Mouse (Mus musculus) intestine, embryonic 16.5 days (tissue): Measurements from ENCODE around the gene Ttyh2. TPM values are rescaled to one million over a fixed set of nuclear protein-coding genes. Genes with fewer than 3 reads are reported as not detected.

Experiments
- ATAC-seq: fragments of 200-750 bp; cut with Nextera tagmentation; 2 replicates; pipeline ENCODE4 v1.8.0; 2017; ENCODE audit warnings: moderate TSS enrichment, moderate library complexity
- H3K27ac ChIP-seq: fragments of 300-500 bp; sonication (generic); 2 replicates; pipeline ENCODE4 v1.5.1; 2014; ENCODE audit warnings: mild to moderate bottlenecking, low read length
- H3K27me3 ChIP-seq: fragments of 300-500 bp; sonication (generic); replicated peaks from 2 replicates; pipeline ENCODE4 v1.6.1; 2014; ENCODE audit warnings: low read length, control low read depth, mixed read lengths; ENCODE audit not compliant: control insufficient read depth, insufficient read depth
- H3K36me3 ChIP-seq: fragments of 300-500 bp; sonication (generic); 2 replicates; pipeline ENCODE4 v1.6.1; 2014; ENCODE audit warnings: low read length, control low read depth; ENCODE audit not compliant: control insufficient read depth, insufficient read depth
- H3K4me1 ChIP-seq: fragments of 300-500 bp; sonication (generic); 2 replicates; pipeline ENCODE4 v1.6.1; 2014; ENCODE audit warnings: low read length, control low read depth, mixed read lengths; ENCODE audit not compliant: control insufficient read depth, insufficient read depth
- H3K4me2 ChIP-seq: fragments of 300-500 bp; sonication (generic); 2 replicates; pipeline ENCODE4 v1.6.1; 2014; ENCODE audit warnings: low read depth, low read length, control low read depth
- H3K4me3 ChIP-seq: fragments of 300-500 bp; sonication (generic); 2 replicates; pipeline ENCODE4 v1.5.1; 2014; ENCODE audit warnings: mild to moderate bottlenecking, low read length
- H3K9ac ChIP-seq: fragments of 300-500 bp; sonication (generic); 2 replicates; pipeline ENCODE4 v1.6.1; 2014; ENCODE audit warnings: low read depth, low read length
- H3K9me3 ChIP-seq: fragments of 300-500 bp; sonication (generic); 2 replicates; pipeline ENCODE4 v1.6.1; 2016; ENCODE audit warnings: low read length, control low read depth; ENCODE audit not compliant: control insufficient read depth
- WGBS: fragments of 180-500 bp; shearing (Covaris S2); extraction: QIAGEN DNeasy Blood & Tissue Kit; methylation state at CpG from one replicate; pipeline ENCODE4 v1.1.7; 2014; 5-methylcytosine and 5-hydroxymethylcytosine counted together
- polyA plus RNA-seq: library from polyadenylated mRNA; unstranded; fragments of >200 nt; fragmentation: Nextera tagmentation; extraction: Ambion mirVana; gene quantifications from 2 replicates; pipeline ENCODE4 v1.2.1, GENCODE M21; 2015

The Ttyh2 gene
- polyA plus RNA-seq, 1 experiment from 2014 or later: 39.1 TPM

GRCm38 (mm10) chr11:114711393-114711792 is 36.2 kb downstream of the Ttyh2 start:
- ATAC-seq: no peak
- no peak overlapping the region for H3K27ac ChIP-seq
- H3K9me3 ChIP-seq: no peaks in the 10 kb centered on the region
- H3K9ac ChIP-seq: no peak overlapping the region
- H3K4me1 ChIP-seq: no peaks in the 10 kb centered on the region
- WGBS: 87% methylated on average over 3 of the region's 3 CpGs
- H3K36me3 ChIP-seq: no peaks in the 10 kb centered on the region
- H3K27me3 ChIP-seq: no peaks in the 10 kb centered on the region
- no peak overlapping the region for H3K4me2 ChIP-seq
- no peak overlapping the region for H3K4me3 ChIP-seq

GRCm38 (mm10) chr11:114711861-114712260 is 36.6 kb downstream of the Ttyh2 start:
- no peaks in the 10 kb centered on the region for H3K9me3 ChIP-seq
- H3K4me2 ChIP-seq: no peak overlapping the region
- no peaks in the 10 kb centered on the region for H3K27me3 ChIP-seq
- no peaks in the 10 kb centered on the region for H3K36me3 ChIP-seq
- WGBS: 76% methylated on average over 12 of the region's 12 CpGs
- H3K9ac ChIP-seq: no peak overlapping the region
- no peak for ATAC-seq
- no peaks in the 10 kb centered on the region for H3K4me1 ChIP-seq
- no peak overlapping the region for H3K4me3 ChIP-seq
- H3K27ac ChIP-seq: no peak overlapping the region

GRCm38 (mm10) chr11:114714526-114714925 is 39.3 kb downstream of the Ttyh2 start:
- Histone ChIP-seq H3K36me3 (no peaks in the 10 kb centered on the region), H3K9me3 (no peaks in the 10 kb centered on the region), H3K4me2 (no peak overlapping the region), H3K27me3 (no peaks in the 10 kb centered on the region), H3K27ac (no peak overlapping the region), H3K4me1 (no peaks in the 10 kb centered on the region), H3K4me3 (no peak overlapping the region), H3K9ac (no peak overlapping the region)
- WGBS: 90% methylated on average over 6 of the region's 6 CpGs
- no peak for ATAC-seq

GRCm38 (mm10) chr11:114715531-114715930 is 40.3 kb downstream of the Ttyh2 start:
- 68% methylated on average over 7 of the region's 7 CpGs for WGBS
- H3K9ac ChIP-seq: no peak overlapping the region
- H3K4me2 ChIP-seq: no peak overlapping the region
- no peaks in the 10 kb centered on the region for H3K27me3 ChIP-seq
- no peaks in the 10 kb centered on the region for H3K9me3 ChIP-seq
- no peaks in the 10 kb centered on the region for H3K4me1 ChIP-seq
- H3K36me3 ChIP-seq: no peaks in the 10 kb centered on the region
- no peak overlapping the region for H3K4me3 ChIP-seq
- no peak overlapping the region for H3K27ac ChIP-seq
- no peak for ATAC-seq

- ATAC-seq: no peak
- H3K27ac ChIP-seq: no peak overlapping the region
Measured at GRCm38 (mm10) chr11:114720535-114720934, 45.3 kb downstream of the Ttyh2 start.

GRCm38 (mm10) chr11:114722438-114722837 is 47.2 kb downstream of the Ttyh2 start:
- WGBS: 83% methylated on average over 8 of the region's 8 CpGs
- H3K4me1 ChIP-seq: peaks cover 3% of the 10 kb centered on the region
- no peaks in the 10 kb centered on the region for H3K27me3 ChIP-seq
- no peak overlapping the region for H3K4me2 ChIP-seq
- H3K36me3 ChIP-seq: no peaks in the 10 kb centered on the region
- ATAC-seq: no peak
- 0 out of 2 replicates have a peak, but pooled peaks cover 4% of the 10 kb centered on the region for H3K9me3 ChIP-seq
- no peak overlapping the region for H3K9ac ChIP-seq
- H3K27ac ChIP-seq: no peak overlapping the region
- H3K4me3 ChIP-seq: no peak overlapping the region

More at GRCm38 (mm10) chr11:114720535-114720934, 45.3 kb downstream of the Ttyh2 start:
- no peaks in the 10 kb centered on the region for H3K4me1 ChIP-seq
- no peak overlapping the region for H3K4me3 ChIP-seq
- H3K36me3 ChIP-seq: no peaks in the 10 kb centered on the region
- H3K9ac ChIP-seq: no peak overlapping the region
- no peaks in the 10 kb centered on the region for H3K27me3 ChIP-seq
- 0 out of 2 replicates have a peak, but pooled peaks cover 4% of the 10 kb centered on the region for H3K9me3 ChIP-seq
- WGBS: 88% methylated on average over 10 of the region's 10 CpGs
- H3K4me2 ChIP-seq: no peak overlapping the region

GRCm38 (mm10) chr11:114723030-114723429 is 47.8 kb downstream of the Ttyh2 start:
- H3K36me3 ChIP-seq: no peaks in the 10 kb centered on the region
- no peak overlapping the region for H3K4me2 ChIP-seq
- 0 out of 2 replicates have a peak, but pooled peaks cover 4% of the 10 kb centered on the region for H3K9me3 ChIP-seq
- peaks cover 4% of the 10 kb centered on the region for H3K4me1 ChIP-seq
- no peaks in the 10 kb centered on the region for H3K27me3 ChIP-seq
- H3K4me3 ChIP-seq: no peak overlapping the region
- H3K27ac ChIP-seq: no peak overlapping the region
- ATAC-seq: no peak
- WGBS: 75% methylated on average over 13 of the region's 13 CpGs
- H3K9ac ChIP-seq: no peak overlapping the region

- Histone ChIP-seq H3K27me3 (no peaks in the 10 kb centered on the region), H3K27ac (no peak overlapping the region), H3K4me1 (peaks cover 4% of the 10 kb centered on the region), H3K4me3 (no peak overlapping the region), H3K4me2 (no peak overlapping the region), H3K9ac (no peak overlapping the region), H3K36me3 (no peaks in the 10 kb centered on the region), H3K9me3 (0 out of 2 replicates have a peak, but pooled peaks cover 4% of the 10 kb centered on the region)
- WGBS: 51% methylated on average over 11 of the region's 11 CpGs
- ATAC-seq: peak; percentile 30; the same call in 1 of the 2 replicates
Measured at GRCm38 (mm10) chr11:114724787-114725590, 49.8 kb downstream of the Ttyh2 start.

- peak; percentile 79 for ATAC-seq
- Histone ChIP-seq H3K9me3 (no peaks in the 10 kb centered on the region), H3K4me3 (peak within 1 kb of the TSS; percentile 36), H3K4me1 (peaks cover 4% of the 10 kb centered on the region), H3K27me3 (no peaks in the 10 kb centered on the region), H3K36me3 (no peaks in the 10 kb centered on the region), H3K4me2 (peak within 1 kb of the TSS; percentile 69), H3K27ac (no peak within 1 kb of the TSS), H3K9ac (peak within 1 kb of the TSS; percentile 25)
- 9% methylated on average over 34 of the region's 34 CpGs for WGBS
Measured at GRCm38 (mm10) chr11:114726965-114727825, 52.0 kb downstream of the Ttyh2 start, which contains the start of gene Dnaic2. Dnaic2 (plus strand) TSS chr11:114727408.
